Mouse (Mus musculus): ENCODE data around the gene Gm2696. TPM values are rescaled to one million over a fixed set of nuclear protein-coding genes. Genes with fewer than 3 reads are reported as not detected.

Gm2696 gene
- polyA plus RNA-seq, 1 experiment: not detected

DNA sequence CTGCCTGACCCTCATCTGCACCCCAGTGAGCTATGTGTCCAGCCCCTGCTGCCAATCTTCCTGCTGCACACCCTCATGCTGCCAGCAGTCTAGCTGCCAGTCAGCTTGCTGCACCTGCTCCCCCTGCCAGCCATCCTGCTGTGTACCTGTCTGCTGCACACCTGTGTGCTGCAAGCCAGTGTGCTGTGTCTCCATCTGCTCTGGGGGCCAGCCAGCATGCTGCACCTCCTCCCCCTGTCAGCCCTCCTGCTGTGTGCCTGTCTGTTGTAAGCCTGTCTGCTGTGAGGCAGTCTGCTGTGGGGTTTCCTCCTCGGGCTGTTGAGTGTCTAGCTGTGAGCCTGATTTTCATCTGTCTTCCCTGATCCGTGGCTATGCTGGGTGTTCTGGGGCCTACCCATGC, 32.5 kb downstream of the Gm2696 start:
- H3K27ac ChIP-seq (ENCODE audit: insufficient read depth, low read depth, low read length): no peak overlapping the region
- H3K4me1 ChIP-seq (ENCODE audit: control insufficient read depth, insufficient read depth, low read length): peaks cover 11% of the 10 kb centered on the region
- H3K4me3 ChIP-seq (ENCODE audit: insufficient read depth, low read length): no peak overlapping the region
- no peak for TF ChIP-seq CTCF (IDR thresholded peaks at IDR 0.05; ENCODE audit: low read depth, low read length)
- TF ChIP-seq POLR2A (IDR thresholded peaks at IDR 0.05; ENCODE audit: borderline replicate concordance, low read depth, low read length): no peak

DNA sequence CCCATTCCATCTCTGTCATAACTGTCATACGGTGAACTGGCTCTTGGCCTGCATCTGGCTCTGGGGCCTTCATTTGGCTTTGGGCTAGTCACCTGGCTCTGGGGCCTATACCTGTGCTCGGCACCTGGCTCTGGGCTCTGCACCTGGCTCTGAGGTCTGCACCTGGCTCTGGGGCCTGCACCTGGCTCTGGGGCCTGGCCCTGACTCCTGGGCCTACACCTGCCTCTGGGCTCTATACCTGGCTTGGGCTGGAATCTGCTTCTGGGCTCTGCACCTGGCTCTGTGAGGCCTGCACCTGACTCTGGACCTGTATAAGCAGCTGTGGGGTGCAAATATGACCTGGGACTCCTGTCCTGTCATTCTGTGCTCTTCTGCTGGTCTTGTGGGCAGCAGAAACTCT, 33.1 kb downstream of the Gm2696 start:
- peaks cover 11% of the 10 kb centered on the region for H3K4me1 ChIP-seq (ENCODE audit: control insufficient read depth, insufficient read depth, low read length)
- TF ChIP-seq CTCF (IDR thresholded peaks at IDR 0.05; ENCODE audit: low read depth, low read length) (no peak), POLR2A (IDR thresholded peaks at IDR 0.05; ENCODE audit: borderline replicate concordance, low read depth, low read length) (no peak)
- H3K27ac ChIP-seq (ENCODE audit: insufficient read depth, low read depth, low read length): no peak overlapping the region
- no peak overlapping the region for H3K4me3 ChIP-seq (ENCODE audit: insufficient read depth, low read length)

DNA sequence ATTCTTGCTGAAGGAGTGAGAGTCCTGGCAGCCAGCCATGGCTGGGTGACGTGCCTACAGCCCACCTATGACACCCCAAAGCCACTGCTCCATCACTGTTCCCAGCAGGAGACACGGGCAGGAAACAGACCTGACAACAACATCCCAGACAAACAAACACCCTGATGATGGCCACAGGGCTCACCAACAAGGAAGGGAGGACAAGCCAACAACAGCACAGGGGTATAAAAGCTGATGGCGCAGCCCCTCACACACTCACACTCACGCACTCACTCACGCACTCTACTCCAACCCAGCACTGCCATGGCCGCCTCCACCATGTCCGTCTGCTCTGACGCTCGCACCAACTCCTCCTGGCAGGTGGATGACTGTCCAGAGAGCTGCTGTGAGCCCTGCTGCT, 38.1 kb downstream of the Gm2696 start, which contains the start of gene Gm10318:
Gene Gm10318 (plus strand): TSS at position 301 of the 400 bp plus-strand sequence.
- Histone ChIP-seq H3K4me1 (ENCODE audit: control insufficient read depth, insufficient read depth, low read length) (peaks cover 11% of the 10 kb centered on the region), H3K27ac (ENCODE audit: insufficient read depth, low read depth, low read length) (no peak within 1 kb of the TSS), H3K4me3 (ENCODE audit: insufficient read depth, low read length) (no peak within 1 kb of the TSS)
- TF ChIP-seq CTCF (IDR thresholded peaks at IDR 0.05; ENCODE audit: low read depth, low read length) (no peak), POLR2A (IDR thresholded peaks at IDR 0.05; ENCODE audit: borderline replicate concordance, low read depth, low read length) (no peak)

DNA sequence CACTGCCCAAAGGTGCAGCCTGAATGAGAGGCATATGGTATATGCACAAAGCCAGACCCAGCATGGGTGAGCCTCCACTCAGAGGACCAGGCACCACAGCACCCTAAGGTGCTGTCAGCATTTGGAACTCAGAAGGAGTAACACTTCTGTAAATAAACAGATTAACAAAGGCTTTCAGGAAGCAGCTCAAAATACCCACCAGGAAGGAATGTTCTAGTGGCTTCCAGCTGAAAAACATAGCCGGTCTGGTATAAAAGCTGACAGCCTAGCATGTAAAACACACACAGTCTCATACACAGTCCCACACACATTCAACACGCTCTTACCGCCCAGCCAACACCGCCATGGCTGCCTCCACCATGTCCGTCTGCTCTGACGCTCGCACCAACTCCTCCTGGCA, 47.2 kb downstream of the Gm2696 start, which contains the start of gene Gm3285:
Gene Gm3285 (plus strand): TSS at position 301 of the 400 bp plus-strand sequence.
- Histone ChIP-seq H3K4me1 (ENCODE audit: control insufficient read depth, insufficient read depth, low read length) (no peaks in the 10 kb centered on the region), H3K27ac (ENCODE audit: insufficient read depth, low read depth, low read length) (no peak within 1 kb of the TSS), H3K4me3 (ENCODE audit: insufficient read depth, low read length) (no peak within 1 kb of the TSS)
- TF ChIP-seq CTCF (IDR thresholded peaks at IDR 0.05; ENCODE audit: low read depth, low read length) (no peak), POLR2A (IDR thresholded peaks at IDR 0.05; ENCODE audit: borderline replicate concordance, low read depth, low read length) (no peak)

DNA sequence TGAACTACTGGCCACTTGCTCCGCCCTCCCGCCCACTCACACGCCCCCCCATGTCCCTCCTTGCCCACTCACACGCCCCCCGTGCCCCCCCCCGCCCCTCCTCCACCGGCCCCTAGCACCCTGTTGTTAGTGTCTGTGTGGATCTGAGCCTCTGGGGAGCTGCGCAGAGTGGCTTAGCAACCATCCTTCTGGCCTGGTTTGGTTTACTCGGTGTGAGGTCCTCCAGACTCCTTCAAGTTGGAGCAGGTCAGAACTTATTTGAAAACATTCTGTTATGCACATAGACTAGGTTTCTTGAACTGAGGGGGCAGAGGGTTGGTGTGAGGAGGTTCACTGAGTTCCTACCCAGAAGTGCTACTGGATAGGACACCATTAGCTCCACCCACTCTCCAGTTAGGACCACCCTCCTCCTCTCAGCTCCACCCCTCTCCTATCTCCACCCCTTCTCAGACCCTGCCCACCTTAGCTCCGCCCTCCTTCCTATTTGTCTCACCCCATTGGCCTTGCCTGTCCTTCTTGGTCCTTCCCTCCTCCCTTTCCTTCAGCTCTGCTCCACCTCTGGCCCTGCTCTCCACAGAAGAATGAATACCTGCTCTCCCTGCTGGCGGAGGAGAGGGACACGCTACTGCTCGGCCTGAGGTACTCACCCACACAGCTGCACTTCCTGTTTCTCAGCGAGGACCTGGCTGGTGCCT, 49.7 kb downstream of the Gm2696 start:
- TF ChIP-seq CTCF (IDR thresholded peaks at IDR 0.05; ENCODE audit: low read depth, low read length) (no peak), POLR2A (IDR thresholded peaks at IDR 0.05; ENCODE audit: borderline replicate concordance, low read depth, low read length) (no peak)
- no peaks in the 10 kb centered on the region for H3K4me1 ChIP-seq (ENCODE audit: control insufficient read depth, insufficient read depth, low read length)
- no peak overlapping the region for H3K27ac ChIP-seq (ENCODE audit: insufficient read depth, low read depth, low read length)
- peak overlapping the region; percentile 43 for H3K4me3 ChIP-seq (ENCODE audit: insufficient read depth, low read length)

DNA sequence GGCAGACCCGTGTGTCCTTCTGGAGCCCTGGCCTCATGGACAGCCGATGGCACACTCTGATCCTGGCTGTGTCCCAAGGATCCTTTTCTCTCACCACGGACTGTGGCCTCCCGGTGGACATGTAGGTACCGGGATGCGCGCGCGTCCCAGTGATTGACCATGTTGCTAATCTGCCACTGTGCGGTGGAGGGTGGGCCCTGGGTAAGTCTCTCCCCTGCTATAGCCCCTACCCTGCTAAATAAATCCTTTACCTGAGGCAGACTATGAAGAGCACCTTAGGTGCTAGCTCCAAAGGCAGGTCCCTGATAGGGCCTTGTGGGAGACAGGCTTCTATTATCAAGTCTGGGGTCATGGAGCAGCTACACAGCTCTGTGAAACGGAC, 50.3 kb downstream of the Gm2696 start:
- Histone ChIP-seq H3K4me3 (ENCODE audit: insufficient read depth, low read length) (peak overlapping the region; percentile 43), H3K4me1 (ENCODE audit: control insufficient read depth, insufficient read depth, low read length) (no peaks in the 10 kb centered on the region), H3K27ac (ENCODE audit: insufficient read depth, low read depth, low read length) (no peak overlapping the region)
- TF ChIP-seq CTCF (IDR thresholded peaks at IDR 0.05; ENCODE audit: low read depth, low read length) (no peak), POLR2A (IDR thresholded peaks at IDR 0.05; ENCODE audit: borderline replicate concordance, low read depth, low read length) (no peak)

DNA sequence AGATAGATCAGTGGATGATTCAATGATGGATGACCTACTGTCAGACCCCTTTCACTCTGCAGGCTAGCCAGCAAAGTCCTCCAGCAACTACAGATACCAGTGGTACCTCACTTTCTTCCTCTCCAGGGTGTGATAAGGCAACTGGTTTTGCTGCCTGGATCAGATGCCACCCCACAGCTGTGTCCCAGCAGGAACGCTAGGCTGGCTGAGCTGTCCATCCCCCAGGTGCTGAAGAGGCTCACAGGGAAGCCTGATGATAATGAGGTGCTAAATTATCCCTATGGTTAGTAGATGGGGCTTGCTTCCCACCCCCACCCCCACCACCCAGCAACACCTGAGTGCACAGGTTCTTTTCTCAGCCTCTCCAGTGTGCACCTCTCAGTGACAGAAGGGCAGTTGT, 53.1 kb downstream of the Gm2696 start:
- H3K27ac ChIP-seq (ENCODE audit: insufficient read depth, low read depth, low read length): no peak overlapping the region
- no peaks in the 10 kb centered on the region for H3K4me1 ChIP-seq (ENCODE audit: control insufficient read depth, insufficient read depth, low read length)
- H3K4me3 ChIP-seq (ENCODE audit: insufficient read depth, low read length): no peak overlapping the region
- TF ChIP-seq CTCF (IDR thresholded peaks at IDR 0.05; ENCODE audit: low read depth, low read length) (no peak), POLR2A (IDR thresholded peaks at IDR 0.05; ENCODE audit: borderline replicate concordance, low read depth, low read length) (no peak)

DNA sequence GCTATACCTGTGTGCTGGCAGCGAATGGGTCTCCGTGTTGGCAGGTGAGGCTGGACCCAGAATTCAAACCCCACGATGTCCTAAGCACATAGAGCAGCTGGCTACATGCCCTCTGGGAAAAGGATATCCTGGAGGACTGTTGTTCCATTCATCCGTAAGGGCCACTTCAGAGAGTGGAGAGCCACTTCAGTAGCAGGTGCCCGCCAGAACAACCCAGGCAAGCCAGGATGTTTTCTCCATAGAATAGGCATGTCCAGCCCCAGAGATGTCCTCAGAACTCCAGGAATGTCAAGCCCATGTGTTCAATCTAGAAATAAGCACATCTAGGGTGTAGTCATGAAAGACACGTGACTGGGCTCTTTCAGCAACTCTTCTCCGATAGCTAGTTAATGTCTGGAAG, 55.2 kb downstream of the Gm2696 start:
- Histone ChIP-seq H3K4me1 (ENCODE audit: control insufficient read depth, insufficient read depth, low read length) (no peaks in the 10 kb centered on the region), H3K27ac (ENCODE audit: insufficient read depth, low read depth, low read length) (no peak overlapping the region), H3K4me3 (ENCODE audit: insufficient read depth, low read length) (no peak overlapping the region)
- TF ChIP-seq POLR2A (IDR thresholded peaks at IDR 0.05; ENCODE audit: borderline replicate concordance, low read depth, low read length): no peak
- TF ChIP-seq CTCF (IDR thresholded peaks at IDR 0.05; ENCODE audit: low read depth, low read length): no peak

DNA sequence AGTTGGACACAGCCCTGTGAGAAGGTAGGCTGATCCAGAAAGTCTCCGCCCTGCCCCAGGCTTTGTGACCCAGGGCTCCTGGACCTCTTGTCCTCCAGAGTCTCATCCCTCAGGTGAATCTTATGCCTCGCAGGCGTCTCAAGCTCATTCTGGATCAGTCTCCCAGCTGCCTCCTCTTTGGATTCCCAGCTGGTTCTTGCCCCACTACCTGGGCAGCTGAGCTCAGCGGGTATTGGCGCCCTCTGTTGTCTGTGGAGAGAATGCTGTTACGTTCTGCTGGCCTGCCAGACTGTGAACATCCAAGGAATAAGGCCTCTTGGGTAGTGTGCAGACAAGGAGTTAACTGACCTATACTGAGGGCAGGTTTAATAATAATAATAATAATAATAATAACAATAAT, 64.5 kb downstream of the Gm2696 start:
- H3K27ac ChIP-seq (ENCODE audit: insufficient read depth, low read depth, low read length): no peak overlapping the region
- no peak overlapping the region for H3K4me3 ChIP-seq (ENCODE audit: insufficient read depth, low read length)
- no peaks in the 10 kb centered on the region for H3K4me1 ChIP-seq (ENCODE audit: control insufficient read depth, insufficient read depth, low read length)
- TF ChIP-seq POLR2A (IDR thresholded peaks at IDR 0.05; ENCODE audit: borderline replicate concordance, low read depth, low read length) (no peak), CTCF (IDR thresholded peaks at IDR 0.05; ENCODE audit: low read depth, low read length) (peak; percentile 55)

DNA sequence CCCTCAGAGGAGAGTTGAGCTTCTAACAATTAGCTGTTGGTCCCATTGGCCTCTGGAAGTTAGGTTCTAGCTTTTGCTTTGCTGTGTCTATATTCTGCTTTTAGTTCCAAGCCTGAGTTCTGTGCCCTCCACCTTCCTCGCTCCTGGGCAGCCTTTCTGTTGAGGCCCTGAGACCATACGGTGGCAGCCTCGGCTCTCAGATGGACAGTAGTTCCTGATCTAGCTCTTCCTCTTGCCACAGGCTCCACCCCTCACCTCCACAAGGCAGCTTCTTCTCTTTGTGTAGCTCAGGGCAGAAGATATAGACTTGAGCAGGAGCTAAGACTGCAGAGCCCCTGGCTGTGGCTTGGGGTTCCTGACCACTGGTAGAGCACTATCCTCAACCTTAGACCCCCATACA, 65.8 kb downstream of the Gm2696 start:
- no peak overlapping the region for H3K4me3 ChIP-seq (ENCODE audit: insufficient read depth, low read length)
- TF ChIP-seq POLR2A (IDR thresholded peaks at IDR 0.05; ENCODE audit: borderline replicate concordance, low read depth, low read length) (no peak), CTCF (IDR thresholded peaks at IDR 0.05; ENCODE audit: low read depth, low read length) (no peak)

More for the DNA sequence above, 65.8 kb downstream of the Gm2696 start:
- no peaks in the 10 kb centered on the region for H3K4me1 ChIP-seq (ENCODE audit: control insufficient read depth, insufficient read depth, low read length)
- H3K27ac ChIP-seq (ENCODE audit: insufficient read depth, low read depth, low read length): no peak overlapping the region
